10 mouse cellular contexts compared by ENCODE assay signal in the genomic region with DNA sequence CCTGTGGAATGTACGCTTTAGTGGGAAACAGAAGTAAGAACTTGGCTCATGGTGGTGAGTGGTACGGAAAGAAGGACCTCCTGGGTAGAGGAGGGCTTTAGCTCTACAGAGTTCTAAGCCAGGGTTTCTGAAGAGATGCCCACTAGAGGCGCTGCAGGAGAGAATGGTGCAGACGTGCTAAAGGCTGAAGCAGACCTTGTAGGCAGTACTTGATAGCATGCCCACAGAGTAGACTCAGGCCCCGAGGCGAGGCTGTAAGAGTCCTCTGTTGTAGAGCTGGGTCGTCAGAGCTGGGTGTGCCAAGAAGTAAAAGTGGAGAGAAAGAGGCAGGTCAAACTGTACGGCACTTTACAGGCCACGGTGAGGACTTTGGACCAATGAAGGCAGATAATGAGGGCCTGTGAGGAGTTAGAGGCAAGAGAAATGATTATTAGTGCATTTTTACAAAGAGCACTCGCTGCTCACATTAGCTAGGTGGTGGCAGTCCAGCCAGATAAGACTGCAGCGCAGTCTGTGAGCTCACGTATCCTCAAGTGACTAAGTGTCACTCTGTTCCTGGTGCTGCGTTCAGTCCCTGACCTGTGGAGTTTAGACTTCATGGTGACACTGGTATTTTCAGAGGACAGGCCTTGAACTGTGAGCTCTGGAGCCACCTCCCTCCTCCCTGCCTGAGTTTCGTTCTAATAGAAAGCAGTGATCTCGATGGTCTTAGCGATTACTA. TPM values are rescaled to one million over a fixed set of nuclear protein-coding genes. Genes with fewer than 3 reads are reported as not detected.
DNase-seq lines count a peak whose midpoint lies in the region; ATAC-seq and TF ChIP-seq lines count a peak whose summit lies in the region.
"Had no signal": no experiment of that assay in that cellular context is flagged by ENCODE, and none has a peak within 500 bp of the region (broad histone marks: within the 10 kb centered on the region; RNA-seq: fewer than 3 reads in every experiment).

No protein-coding gene starts in this region.

- H3K4me3 ChIP-seq in liver, embryonic 16.5 days (ENCODE audit: low read depth, low read length), result no peak overlapping the region
- H3K4me3 ChIP-seq: embryonic facial prominence, embryonic 13.5 days; limb, embryonic 12.5 days had no signal

- H3K4me1 ChIP-seq in liver, embryonic 16.5 days (ENCODE audit: control insufficient read depth, low read depth, low read length), result peaks cover 3% of the 10 kb centered on the region

- TF ChIP-seq CTCF in brain, embryonic 14.5 days (IDR thresholded peaks at IDR 0.05; ENCODE audit: borderline replicate concordance, extremely low read depth, insufficient read depth, insufficient read length), result peak; percentile 50; the same call in 1 of the 2 replicates

- H3K36me3 ChIP-seq in liver, embryonic 16.5 days (ENCODE audit: control insufficient read depth, insufficient read depth), result peaks cover 59% of the 10 kb centered on the region

- peak; percentile 48 for DNase-seq in adrenal gland, postnatal 10 days
- DNase-seq in adrenal gland, adult 2 months, result no peak
- DNase-seq in left cerebral cortex, postnatal 14 days (ENCODE audit: low spot score in 2 of 2), result peak; percentile 39 to 41
- DNase-seq in left cerebral cortex, postnatal 4 days, result no peak
- DNase-seq in brain, embryonic 14.5 days (ENCODE audit: low read depth), result no peak
- no peak for DNase-seq in ovary, postnatal 14 days (ENCODE audit: low spot score)
- DNase-seq in neural tube, embryonic 10.5 days (ENCODE audit: extremely low spot score, low spot score), result no peak

- no peak overlapping the region for H3K9ac ChIP-seq in liver, embryonic 16.5 days (ENCODE audit: low read depth, low read length)
- H3K9ac ChIP-seq: embryonic facial prominence, embryonic 13.5 days; limb, embryonic 12.5 days had no signal

- H3K27me3 ChIP-seq in liver, embryonic 16.5 days (ENCODE audit: control insufficient read depth, insufficient read depth, low read depth, low read length), result no peaks in the 10 kb centered on the region
- H3K27me3 ChIP-seq: embryonic facial prominence, embryonic 13.5 days; limb, embryonic 12.5 days had no signal

- no peak overlapping the region for H3K27ac ChIP-seq in liver, embryonic 16.5 days (ENCODE audit: low read length)
- H3K27ac ChIP-seq: embryonic facial prominence, embryonic 13.5 days; limb, embryonic 12.5 days had no signal

- TF ChIP-seq POLR2A in brain, embryonic 14.5 days (IDR thresholded peaks at IDR 0.05; ENCODE audit: borderline replicate concordance, extremely low read depth, insufficient read depth, insufficient read length, poor library complexity, severe bottlenecking), result no peak

- H3K4me2 ChIP-seq in liver, embryonic 16.5 days (ENCODE audit: low read depth, low read length), result no peak overlapping the region
- H3K4me2 ChIP-seq: embryonic facial prominence, embryonic 13.5 days; limb, embryonic 12.5 days had no signal

- WGBS in liver, embryonic 16.5 days (ENCODE audit: insufficient replicate concordance), result 76% methylated on average over 16 of the region's 16 CpGs

- intact Hi-C loops in left cerebral cortex, postnatal 14 days (cut with DNase I), result no loop called here
- intact Hi-C loops in left cerebral cortex, postnatal 4 days (cut with DNase I), result no loop called here

- H3K9me3 ChIP-seq in liver, embryonic 16.5 days (replicated peaks; ENCODE audit: control insufficient read depth, low read length), result no peaks in the 10 kb centered on the region
- H3K9me3 ChIP-seq: embryonic facial prominence, embryonic 13.5 days; limb, embryonic 12.5 days had no signal

- ATAC-seq in liver, embryonic 16.5 days (ENCODE audit: low read depth), result peak; percentile 53; the same call in 1 of the 2 replicates

RNA-seq across cellular contexts. Expression of a gene that starts 9.8 kb away (rescaled TPM):
- total RNA-seq in adrenal gland, postnatal 10 days (2021), result 1 to 10 TPM; 1.7 to 4.2 TPM
- 1 to 10 TPM in 1 of 2 experiments, under 1 TPM in 1; 0.97 to 3.0 TPM for total RNA-seq in adrenal gland, adult 2 months (2021)
- polyA plus RNA-seq in adrenal gland, adult 2 months (2012; rRNA removed), result 0.07 and 0.13 TPM in 2 replicates
- 1 to 10 TPM; 1.1 to 2.2 TPM for total RNA-seq in left cerebral cortex, postnatal 14 days (2021)
- 1 to 10 TPM; 3.0 to 4.5 TPM for total RNA-seq in left cerebral cortex, postnatal 4 days (2021)
- 0.57 and 1.2 TPM in 2 replicates for polyA plus RNA-seq in brain, embryonic 14.5 days (2012; rRNA removed)
- polyA plus RNA-seq in liver, embryonic 16.5 days (2015; fragmentation: Nextera tagmentation; extraction: Ambion mirVana), result 0.13 and 0.18 TPM in 2 replicates

RNA-seq across cellular contexts. Expression of a gene that starts 42.5 kb away (rescaled TPM):
- 10 to 100 TPM; 88.4 to 96.8 TPM for total RNA-seq in adrenal gland, postnatal 10 days (2021)
- 100 to 1,000 TPM in 1 of 2 experiments, 10 to 100 TPM in 1; 88.6 to 113 TPM for total RNA-seq in adrenal gland, adult 2 months (2021)
- polyA plus RNA-seq in adrenal gland, adult 2 months (2012; rRNA removed), result 27.3 and 34.4 TPM in 2 replicates
- total RNA-seq in left cerebral cortex, postnatal 14 days (2021), result 10 to 100 TPM; 45.6 to 48.6 TPM
- 10 to 100 TPM; 90.2 to 94.2 TPM for total RNA-seq in left cerebral cortex, postnatal 4 days (2021)
- 105 and 115 TPM in 2 replicates for polyA plus RNA-seq in brain, embryonic 14.5 days (2012; rRNA removed)
- 44.1 and 46.1 TPM in 2 replicates for polyA plus RNA-seq in liver, embryonic 16.5 days (2015; fragmentation: Nextera tagmentation; extraction: Ambion mirVana)

Comparison
In these comparisons a context has a peak if more than half of its experiments do, and no peak if none do; other contexts are left out.
1. DNase-seq: peak in adrenal gland, postnatal 10 days (single experiment) and left cerebral cortex, postnatal 14 days (2 of 2); none in adrenal gland, adult 2 months (single experiment), left cerebral cortex, postnatal 4 days (single experiment), brain, embryonic 14.5 days (single experiment), ovary, postnatal 14 days (single experiment) and neural tube, embryonic 10.5 days (single experiment).